Mouse (Mus musculus) G1E-ER4 (cell line): ENCODE data around the gene Dock4. TPM values are rescaled to one million over a fixed set of nuclear protein-coding genes. Genes with fewer than 3 reads are reported as not detected.

Experiments
- GATA1 ChIP-seq: IDR thresholded peaks from one replicate; pipeline ENCODE4 v1.8.0; 2012; ENCODE audit warnings: low read length, inconsistent platforms
- polyA plus RNA-seq: library from polyadenylated mRNA; stranded (reverse); fragments of >175 nt; gene quantifications from 2 replicates; pipeline ENCODE4 v1.2.3, GENCODE M21; 2012

Dock4 gene
- polyA plus RNA-seq, 1 experiment: 0.02 TPM

DNA sequence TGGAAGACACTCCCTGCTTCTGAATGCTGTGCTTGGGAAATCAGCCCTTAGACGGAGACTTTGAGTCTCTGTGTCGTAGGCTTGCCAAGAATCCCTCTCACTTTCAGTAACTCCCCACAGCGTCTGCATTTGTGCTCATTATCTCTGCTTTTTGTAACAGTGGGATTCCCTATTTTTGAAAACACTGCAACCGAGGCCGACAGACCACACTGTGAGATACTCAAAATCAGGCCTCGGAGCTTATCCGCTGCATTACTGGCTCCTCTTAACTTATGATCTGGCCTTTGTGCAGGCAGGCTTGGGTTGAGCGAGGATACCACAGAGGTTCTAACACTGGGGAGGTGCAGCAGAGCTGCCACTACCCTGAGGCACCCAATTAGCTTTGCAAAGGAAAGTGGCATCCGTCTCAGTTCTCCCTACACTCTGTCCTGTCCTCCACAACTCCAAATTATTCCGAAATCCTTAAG, 346.5 kb downstream of the Dock4 start:
- no peak for TF ChIP-seq GATA1

DNA sequence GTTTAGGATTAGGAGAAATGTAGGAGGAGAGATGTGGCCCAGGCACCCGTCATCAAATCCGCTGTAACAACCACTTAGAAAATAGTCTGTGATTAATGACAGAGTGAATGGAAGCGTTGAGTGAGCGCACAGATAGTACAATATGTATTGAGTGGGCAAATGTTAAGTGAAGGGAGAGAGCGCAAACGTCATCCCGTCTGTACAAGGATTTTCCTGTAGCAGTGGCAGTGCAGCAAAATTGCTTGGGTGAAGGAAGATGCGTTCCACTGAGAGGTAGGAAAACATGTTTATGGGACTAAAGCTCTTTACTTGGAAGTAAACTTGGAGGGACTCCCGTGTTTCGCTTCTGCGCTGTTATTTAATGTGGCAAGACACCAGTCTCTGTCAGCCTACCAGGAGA, 348.3 kb downstream of the Dock4 start:
- no peak for TF ChIP-seq GATA1

- no peak for TF ChIP-seq GATA1
Measured at GRCm38 (mm10) chr12:40794756-40795155, 349.0 kb downstream of the Dock4 start.

DNA sequence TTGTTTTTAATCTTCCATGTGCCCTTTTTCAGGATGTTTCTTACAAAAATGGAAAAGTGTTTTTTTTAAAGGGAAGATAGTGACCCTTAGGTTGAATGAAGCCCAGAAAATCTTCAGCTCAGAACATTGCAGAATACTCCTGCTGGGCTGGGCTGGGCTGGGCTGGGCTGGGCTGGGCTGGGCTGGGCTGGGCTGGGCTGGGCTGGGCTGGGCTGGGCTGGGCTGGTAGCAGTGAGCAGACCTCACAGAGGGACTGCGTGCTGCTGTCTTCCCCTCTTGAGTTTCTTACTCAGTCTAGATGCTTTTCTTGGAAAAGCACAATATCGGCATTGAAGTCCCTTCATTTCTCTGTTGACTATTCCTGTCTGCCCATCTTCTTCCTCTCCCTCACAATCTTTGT, 350.0 kb downstream of the Dock4 start:
- TF ChIP-seq GATA1: no peak

DNA sequence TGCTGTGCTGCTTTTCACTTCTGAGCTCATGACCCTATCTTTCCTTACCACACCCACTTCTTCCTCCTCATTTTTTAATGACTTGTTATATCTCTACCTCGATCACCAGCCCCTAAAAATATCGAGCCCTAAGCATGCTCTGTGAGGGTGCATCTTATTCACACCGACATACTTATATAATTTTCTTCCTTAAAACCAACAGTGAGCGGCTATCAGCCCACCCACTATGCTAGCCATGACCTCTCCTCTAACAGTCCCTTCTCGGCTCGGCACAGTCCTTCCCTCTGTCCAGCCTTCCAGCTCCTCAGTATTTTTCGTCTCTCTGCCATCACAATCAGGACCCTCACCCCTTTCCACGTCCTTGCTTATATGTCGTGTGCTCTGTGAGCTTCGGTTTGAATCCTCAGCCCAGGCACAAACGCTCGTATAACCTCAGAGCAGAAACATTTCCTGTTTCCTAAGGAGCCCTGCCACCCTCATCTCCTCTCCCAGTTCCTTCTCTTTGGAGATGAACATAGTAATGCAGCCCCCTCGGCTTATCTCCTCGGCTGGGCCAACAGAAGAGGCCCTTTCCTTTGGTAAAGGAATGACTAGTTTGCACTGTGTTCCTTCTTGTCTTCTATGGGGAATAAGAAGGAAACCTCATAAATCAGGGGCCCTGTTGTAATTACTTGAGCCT, 351.2 kb downstream of the Dock4 start:
- TF ChIP-seq GATA1: no peak

GRCm38 (mm10) chr12:40797561-40798343, 352.0 kb downstream of the Dock4 start:
- no peak for TF ChIP-seq GATA1

GRCm38 (mm10) chr12:40798344-40799017, 352.7 kb downstream of the Dock4 start:
- no peak for TF ChIP-seq GATA1

GRCm38 (mm10) chr12:40801456-40801855, 355.7 kb downstream of the Dock4 start:
- no peak for TF ChIP-seq GATA1

- TF ChIP-seq GATA1: no peak
Measured at GRCm38 (mm10) chr12:40805257-40805656, 359.5 kb downstream of the Dock4 start.

GRCm38 (mm10) chr12:40807916-40808315, 362.2 kb downstream of the Dock4 start:
- TF ChIP-seq GATA1: no peak

DNA sequence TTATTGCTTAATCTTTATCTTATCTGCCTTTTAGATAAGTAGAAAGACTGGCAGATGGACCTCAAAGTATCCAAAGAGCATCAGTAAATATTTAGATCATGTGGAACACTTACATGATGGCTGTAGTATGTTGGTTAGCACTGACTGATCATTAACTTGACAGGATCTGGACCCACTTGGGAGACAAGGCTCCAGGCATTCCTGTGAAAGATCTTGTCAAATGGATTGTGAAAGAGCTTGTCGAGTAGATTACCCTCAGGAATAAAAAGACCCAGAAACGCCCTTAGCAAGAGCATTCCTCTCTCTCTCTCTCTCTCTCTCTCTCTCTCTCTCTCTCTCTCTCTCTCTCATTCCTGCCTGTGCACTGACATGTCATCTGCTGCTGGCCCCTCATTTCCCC, 367.7 kb downstream of the Dock4 start:
- TF ChIP-seq GATA1: no peak

DNA sequence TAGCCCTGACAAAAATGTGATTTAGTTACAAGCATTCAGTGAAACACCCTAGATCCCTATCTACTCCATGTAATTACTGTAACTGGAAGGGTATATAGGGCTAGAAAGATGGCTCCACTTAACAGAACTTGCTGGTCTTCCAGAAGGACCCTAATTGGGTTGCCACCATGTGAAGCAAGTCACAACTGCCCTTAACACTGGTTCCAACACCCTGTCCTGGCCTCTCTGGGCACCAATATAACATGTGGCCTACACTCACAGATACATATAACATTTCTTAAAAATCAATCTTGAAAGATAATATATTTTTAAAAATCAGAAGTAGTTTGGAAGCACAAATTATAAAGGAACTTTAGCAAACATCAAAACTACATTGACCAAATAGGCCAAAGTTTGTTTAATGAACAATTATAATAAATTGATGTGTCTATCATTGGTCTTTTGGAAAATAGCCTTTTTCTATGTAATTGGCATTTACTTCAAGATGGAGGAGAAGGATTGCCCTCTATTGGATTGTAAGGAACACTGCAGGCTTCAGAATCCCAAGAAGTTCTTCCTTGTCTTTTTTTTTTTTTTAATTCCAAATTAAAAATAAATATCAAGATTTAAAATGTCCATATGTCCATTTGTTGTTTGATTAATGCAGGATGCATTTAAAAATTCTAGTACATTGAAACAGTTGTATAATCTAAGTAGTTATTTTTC, 369.1 kb downstream of the Dock4 start:
- no peak for TF ChIP-seq GATA1

- TF ChIP-seq GATA1: no peak
Measured at GRCm38 (mm10) chr12:40818046-40818708, 372.4 kb downstream of the Dock4 start.

DNA sequence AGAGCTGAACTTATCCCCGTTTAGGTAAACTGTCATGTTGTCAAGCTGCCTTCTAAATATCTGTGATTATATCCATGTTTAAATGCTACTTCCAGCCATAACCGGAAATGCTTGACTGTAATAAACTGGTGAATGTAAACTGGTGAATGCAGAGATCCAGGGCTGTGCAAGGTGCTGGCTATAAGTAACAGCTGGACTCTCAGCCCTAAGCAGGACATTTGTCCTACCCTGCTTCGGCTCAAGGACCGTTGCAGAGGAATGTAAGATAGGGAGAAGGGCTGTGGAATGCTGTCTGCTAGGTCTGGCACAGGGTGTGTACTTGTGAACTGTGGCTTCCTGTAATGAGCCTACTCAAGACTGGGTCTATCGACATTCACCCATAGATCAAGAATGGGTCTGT, 377.9 kb downstream of the Dock4 start:
- no peak for TF ChIP-seq GATA1

GRCm38 (mm10) chr12:40824251-40824650, 378.5 kb downstream of the Dock4 start:
- no peak for TF ChIP-seq GATA1

GRCm38 (mm10) chr12:40825935-40826460, 380.2 kb downstream of the Dock4 start:
- no peak for TF ChIP-seq GATA1
